Mouse (Mus musculus): Measurements from ENCODE around the gene Celsr3. TPM values are rescaled to one million over a fixed set of nuclear protein-coding genes. Genes with fewer than 3 reads are reported as not detected.

The Celsr3 gene
- total and polyA plus RNA-seq, 2 experiments from 2014 or later = 5.8 to 86.4 TPM

DNA sequence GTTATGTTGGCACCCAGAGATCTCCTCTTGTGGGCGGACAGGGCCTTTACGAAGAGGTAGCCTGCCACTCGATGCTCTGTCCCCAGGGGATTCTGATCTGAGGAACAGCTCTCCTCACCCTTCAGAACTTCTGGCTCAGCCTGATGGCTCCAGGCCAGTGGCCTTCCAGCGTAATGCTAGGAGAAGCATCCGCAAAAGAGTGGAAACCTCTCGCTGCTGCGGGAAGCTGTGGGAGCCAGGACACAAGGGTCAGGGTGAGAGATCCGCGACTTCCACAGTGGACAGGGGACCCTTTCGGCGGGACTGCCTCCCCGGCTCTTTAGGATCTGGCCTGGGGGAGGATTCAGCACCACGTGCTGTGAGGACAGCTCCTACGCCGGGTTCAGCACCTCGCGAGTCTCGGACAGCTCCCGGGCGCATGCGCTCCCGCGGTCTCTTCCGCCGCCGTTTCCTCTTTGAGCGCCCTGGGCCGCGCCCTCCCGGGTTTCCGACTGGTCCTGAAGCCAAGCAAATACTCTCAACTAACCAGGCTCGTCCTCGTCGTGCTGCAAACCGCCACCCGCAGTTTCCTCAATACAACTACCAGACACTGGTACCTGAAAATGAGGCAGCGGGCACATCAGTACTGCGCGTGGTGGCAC, 700 bp downstream of the Celsr3 start:
- TF ChIP-seq CTCF (IDR thresholded peaks at IDR 0.05; ENCODE audit: low read depth) = no peak
- peaks cover 18% of the 10 kb centered on the region; the same call in 1 of the 2 replicates for H3K36me3 ChIP-seq (ENCODE audit: insufficient read depth, low read length)
- peak overlapping the region; percentile 71 for H3K4me2 ChIP-seq (ENCODE audit: low read depth, low read length)
- H3K27ac ChIP-seq = peak overlapping the region; percentile 90; the same call in 1 of the 2 replicates
- DNase-seq (ENCODE audit: low spot score) (peak; percentile 80), ATAC-seq (no peak)
- H3K4me3 ChIP-seq (ENCODE audit: low read length) = peak overlapping the region; percentile 70
- H3K9me3 ChIP-seq (ENCODE audit: low read length) = no peaks in the 10 kb centered on the region
- H3K9ac ChIP-seq (replicated peaks; ENCODE audit: low read length) = peak overlapping the region; percentile 81
- H3K27me3 ChIP-seq (ENCODE audit: insufficient read depth, low read length) = no peaks in the 10 kb centered on the region; the same call in 1 of the 2 replicates
- peaks cover 20% of the 10 kb centered on the region for H3K4me1 ChIP-seq (ENCODE audit: insufficient read depth, low read length)
- 1% methylated on average over 39 of the region's 39 CpGs for WGBS

DNA sequence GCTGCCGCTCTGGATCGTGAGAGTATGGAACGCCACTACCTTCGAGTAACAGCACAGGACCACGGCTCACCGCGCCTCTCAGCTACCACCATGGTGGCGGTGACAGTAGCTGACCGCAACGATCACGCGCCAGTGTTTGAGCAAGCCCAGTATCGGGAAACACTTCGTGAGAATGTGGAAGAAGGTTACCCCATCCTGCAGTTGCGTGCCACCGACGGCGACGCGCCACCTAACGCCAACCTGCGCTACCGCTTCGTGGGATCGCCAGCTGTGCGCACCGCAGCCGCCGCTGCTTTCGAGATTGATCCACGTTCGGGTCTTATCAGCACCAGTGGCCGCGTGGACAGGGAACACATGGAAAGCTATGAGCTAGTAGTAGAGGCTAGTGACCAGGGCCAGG, 1.3 kb downstream of the Celsr3 start:
- TF ChIP-seq CTCF (IDR thresholded peaks at IDR 0.05; ENCODE audit: low read depth) = peak; percentile 40
- peaks cover 26% of the 10 kb centered on the region for H3K4me1 ChIP-seq (ENCODE audit: insufficient read depth, low read length)
- no peak for ATAC-seq
- no peak for DNase-seq (ENCODE audit: low spot score)
- no peak overlapping the region for H3K27ac ChIP-seq
- H3K4me3 ChIP-seq (ENCODE audit: low read length) = peak overlapping the region; percentile 70
- H3K4me2 ChIP-seq (ENCODE audit: low read depth, low read length) = peak overlapping the region; percentile 71
- H3K27me3 ChIP-seq (ENCODE audit: insufficient read depth, low read length) = no peaks in the 10 kb centered on the region; the same call in 1 of the 2 replicates
- peaks cover 18% of the 10 kb centered on the region; the same call in 1 of the 2 replicates for H3K36me3 ChIP-seq (ENCODE audit: insufficient read depth, low read length)
- 16% methylated on average over 34 of the region's 34 CpGs for WGBS
- H3K9me3 ChIP-seq (ENCODE audit: low read length) = no peaks in the 10 kb centered on the region
- H3K9ac ChIP-seq (replicated peaks; ENCODE audit: low read length) = 0 out of 2 replicates have a peak overlapping the region, but pooled peaks have one; percentile 81

DNA sequence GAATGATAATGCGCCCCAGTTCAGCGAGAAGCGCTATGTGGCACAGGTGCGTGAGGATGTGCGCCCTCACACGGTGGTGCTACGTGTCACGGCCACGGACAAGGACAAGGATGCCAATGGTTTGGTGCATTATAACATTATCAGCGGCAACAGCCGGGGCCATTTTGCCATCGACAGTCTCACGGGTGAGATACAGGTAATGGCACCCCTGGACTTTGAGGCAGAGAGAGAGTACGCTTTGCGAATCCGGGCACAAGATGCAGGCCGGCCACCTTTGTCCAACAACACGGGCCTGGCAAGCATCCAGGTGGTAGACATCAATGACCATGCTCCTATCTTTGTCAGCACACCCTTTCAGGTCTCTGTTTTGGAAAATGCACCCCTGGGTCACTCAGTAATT, 1.8 kb downstream of the Celsr3 start:
- H3K4me3 ChIP-seq (ENCODE audit: low read length) = peak overlapping the region; percentile 70
- 65% methylated on average over 18 of the region's 18 CpGs for WGBS
- ATAC-seq (no peak), DNase-seq (ENCODE audit: low spot score) (no peak)
- no peaks in the 10 kb centered on the region; the same call in 1 of the 2 replicates for H3K27me3 ChIP-seq (ENCODE audit: insufficient read depth, low read length)
- H3K9ac ChIP-seq (replicated peaks; ENCODE audit: low read length) = no peak overlapping the region
- H3K9me3 ChIP-seq (ENCODE audit: low read length) = no peaks in the 10 kb centered on the region
- H3K36me3 ChIP-seq (ENCODE audit: insufficient read depth, low read length) = peaks cover 18% of the 10 kb centered on the region; the same call in 1 of the 2 replicates
- no peak for TF ChIP-seq CTCF (IDR thresholded peaks at IDR 0.05; ENCODE audit: low read depth)
- H3K4me2 ChIP-seq (ENCODE audit: low read depth, low read length) = peak overlapping the region; percentile 71
- peaks cover 26% of the 10 kb centered on the region for H3K4me1 ChIP-seq (ENCODE audit: insufficient read depth, low read length)
- no peak overlapping the region for H3K27ac ChIP-seq

DNA sequence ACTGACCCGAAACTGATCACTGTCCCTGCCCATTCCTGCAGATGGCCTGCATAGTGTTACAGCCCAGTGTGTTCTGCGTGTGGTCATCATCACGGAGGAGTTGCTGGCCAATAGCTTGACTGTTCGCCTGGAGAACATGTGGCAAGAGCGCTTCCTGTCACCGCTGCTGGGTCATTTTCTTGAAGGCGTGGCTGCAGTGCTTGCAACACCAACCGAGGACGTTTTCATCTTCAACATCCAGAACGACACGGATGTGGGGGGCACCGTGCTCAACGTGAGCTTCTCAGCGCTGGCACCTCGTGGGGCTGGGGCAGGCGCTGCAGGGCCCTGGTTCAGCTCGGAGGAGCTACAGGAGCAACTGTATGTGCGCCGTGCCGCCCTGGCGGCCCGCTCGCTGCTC, 5.5 kb downstream of the Celsr3 start:
- WGBS = 11% methylated on average over 23 of the region's 23 CpGs
- H3K4me2 ChIP-seq (ENCODE audit: low read depth, low read length) = peak overlapping the region; percentile 68
- TF ChIP-seq CTCF (IDR thresholded peaks at IDR 0.05; ENCODE audit: low read depth) = no peak

DNA sequence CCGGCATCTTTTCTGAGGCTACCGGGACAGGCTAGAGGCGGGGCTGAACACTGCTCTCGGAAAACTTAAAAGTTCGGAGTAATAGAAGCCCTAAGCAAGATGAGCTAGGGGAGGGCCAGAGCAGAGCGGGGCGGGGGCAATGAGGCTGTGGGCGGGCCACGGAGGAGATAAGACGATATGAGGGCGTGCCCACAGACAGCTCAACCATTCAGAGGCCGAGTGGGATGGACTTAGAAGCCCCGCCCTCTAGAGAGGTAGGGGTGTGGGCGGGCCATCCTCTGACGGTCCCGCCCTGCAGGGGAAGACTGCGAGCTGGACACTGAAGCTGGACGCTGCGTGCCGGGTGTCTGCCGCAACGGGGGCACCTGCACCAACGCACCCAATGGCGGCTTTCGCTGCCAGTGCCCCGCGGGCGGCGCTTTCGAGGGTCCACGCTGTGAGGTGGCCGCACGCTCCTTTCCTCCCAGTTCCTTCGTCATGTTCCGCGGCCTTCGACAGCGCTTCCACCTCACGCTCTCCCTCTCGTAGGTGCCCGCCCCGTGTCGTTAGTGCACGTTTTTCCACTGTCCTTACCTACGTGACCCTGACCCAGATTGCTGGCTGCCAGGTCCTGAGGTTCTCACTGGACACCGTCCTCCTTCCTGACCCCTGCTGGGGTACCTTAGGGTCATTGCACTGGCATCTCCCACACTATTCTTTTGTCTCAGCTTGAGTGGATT, 6.4 kb downstream of the Celsr3 start:
- peaks cover 49% of the 10 kb centered on the region for H3K36me3 ChIP-seq (ENCODE audit: insufficient read depth, low read length)
- H3K27ac ChIP-seq = no peak overlapping the region
- H3K4me3 ChIP-seq (ENCODE audit: low read length) = peak overlapping the region; percentile 31
- H3K4me1 ChIP-seq (ENCODE audit: insufficient read depth, low read length) = peaks cover 25% of the 10 kb centered on the region
- H3K4me2 ChIP-seq (ENCODE audit: low read depth, low read length) = peak overlapping the region; percentile 68
- H3K27me3 ChIP-seq (ENCODE audit: insufficient read depth, low read length) = no peaks in the 10 kb centered on the region; the same call in 1 of the 2 replicates
- 7% methylated on average over 46 of the region's 46 CpGs for WGBS
- ATAC-seq (peak; percentile 91), DNase-seq (ENCODE audit: low spot score) (peak; percentile 90)
- TF ChIP-seq CTCF (IDR thresholded peaks at IDR 0.05; ENCODE audit: low read depth) = 0 out of 2 replicates have a peak, but pooled peaks have one; percentile 1
- no peaks in the 10 kb centered on the region for H3K9me3 ChIP-seq (ENCODE audit: low read length)
- no peak overlapping the region for H3K9ac ChIP-seq (replicated peaks; ENCODE audit: low read length)

More for the DNA sequence above, 5.5 kb downstream of the Celsr3 start:
- H3K27me3 ChIP-seq (ENCODE audit: insufficient read depth, low read length) = no peaks in the 10 kb centered on the region; the same call in 1 of the 2 replicates
- H3K4me1 ChIP-seq (ENCODE audit: insufficient read depth, low read length) = peaks cover 26% of the 10 kb centered on the region
- DNase-seq (ENCODE audit: low spot score) (no peak), ATAC-seq (no peak)
- peaks cover 46% of the 10 kb centered on the region for H3K36me3 ChIP-seq (ENCODE audit: insufficient read depth, low read length)
- H3K4me3 ChIP-seq (ENCODE audit: low read length) = peak overlapping the region; percentile 31
- H3K9me3 ChIP-seq (ENCODE audit: low read length) = no peaks in the 10 kb centered on the region
- H3K27ac ChIP-seq = no peak overlapping the region
- no peak overlapping the region for H3K9ac ChIP-seq (replicated peaks; ENCODE audit: low read length)

DNA sequence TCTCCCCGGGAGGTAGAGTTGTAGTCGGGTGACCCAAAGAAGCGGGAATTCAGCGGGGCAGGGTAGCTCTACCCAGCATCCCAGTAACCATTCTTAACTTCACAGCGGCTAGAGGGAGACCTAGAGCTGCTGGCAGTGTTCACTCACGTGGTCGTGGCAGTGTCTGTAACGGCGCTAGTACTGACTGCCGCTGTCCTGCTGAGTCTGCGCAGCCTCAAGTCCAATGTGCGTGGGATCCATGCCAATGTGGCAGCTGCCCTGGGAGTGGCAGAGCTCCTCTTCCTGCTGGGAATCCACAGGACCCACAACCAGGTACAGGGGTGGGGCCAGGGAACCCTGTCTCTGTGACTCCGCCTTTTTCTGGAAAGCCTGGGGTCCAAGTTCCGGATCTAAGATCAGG, 16.9 kb downstream of the Celsr3 start:
- Histone ChIP-seq H3K4me2 (ENCODE audit: low read depth, low read length) (no peak overlapping the region), H3K4me1 (ENCODE audit: insufficient read depth, low read length) (no peaks in the 10 kb centered on the region), H3K27ac (no peak overlapping the region), H3K9me3 (ENCODE audit: low read length) (no peaks in the 10 kb centered on the region), H3K36me3 (ENCODE audit: insufficient read depth, low read length) (peaks cover 48% of the 10 kb centered on the region), H3K9ac (replicated peaks; ENCODE audit: low read length) (no peak overlapping the region), H3K4me3 (ENCODE audit: low read length) (no peak overlapping the region), H3K27me3 (ENCODE audit: insufficient read depth, low read length) (no peaks in the 10 kb centered on the region)
- DNase-seq (ENCODE audit: low spot score) (peak; percentile 79), ATAC-seq (peak; percentile 63)
- TF ChIP-seq CTCF (IDR thresholded peaks at IDR 0.05; ENCODE audit: low read depth) = peak; percentile 64
- 25% methylated on average over 14 of the region's 14 CpGs for WGBS

All from hindbrain, postnatal 0 days (tissue).